In genomic region chr9:27134410-27134809, GRCm38 (mm10) we compare ENCODE assay signal across 10 mouse cellular contexts. TPM values are rescaled to one million over a fixed set of nuclear protein-coding genes. Genes with fewer than 3 reads are reported as not detected.
A peak's percentile ranks its signal among the peaks of the same experiment; 100 is the strongest.
DNase-seq lines count a peak whose midpoint lies in the region; ATAC-seq lines count a peak whose summit lies in the region.
"Had no signal": no experiment of that assay in that cellular context is flagged by ENCODE, and none has a peak within 500 bp of the region (broad histone marks: within the 10 kb centered on the region; RNA-seq: fewer than 3 reads in every experiment).

No protein-coding gene starts in this region.

- ATAC-seq in midbrain, embryonic 12.5 days (ENCODE audit: low FRiP score, low read depth): peak; percentile 19; the same call in 1 of the 2 replicates
- no peak for ATAC-seq in midbrain, embryonic 15.5 days (replicated peaks)
- ATAC-seq in megakaryocyte progenitor cell, adult 5-6 weeks (replicated peaks; ENCODE audit: poor library complexity): peak; percentile 66

- no peak overlapping the region for H3K4me3 ChIP-seq in midbrain, embryonic 12.5 days
- H3K4me3 ChIP-seq in midbrain, embryonic 15.5 days: no peak overlapping the region
- H3K4me3 ChIP-seq: heart, embryonic 13.5 days had no signal

- H3K4me1 ChIP-seq in midbrain, embryonic 12.5 days: peaks cover 6% of the 10 kb centered on the region; the same call in 1 of the 2 replicates
- no peaks in the 10 kb centered on the region for H3K4me1 ChIP-seq in midbrain, embryonic 15.5 days

- H3K27ac ChIP-seq in midbrain, embryonic 12.5 days (replicated peaks): no peak overlapping the region
- H3K27ac ChIP-seq in midbrain, embryonic 15.5 days: no peak overlapping the region
- H3K27ac ChIP-seq: heart, embryonic 13.5 days; macrophage had no signal

- 83% methylated on average over 1 of the region's 1 CpGs for WGBS in midbrain, embryonic 12.5 days
- 80% methylated on average over 1 of the region's 1 CpGs for WGBS in midbrain, embryonic 15.5 days

- H3K4me2 ChIP-seq in midbrain, embryonic 12.5 days (replicated peaks): no peak overlapping the region
- no peak overlapping the region for H3K4me2 ChIP-seq in midbrain, embryonic 15.5 days
- H3K4me2 ChIP-seq: heart, embryonic 13.5 days had no signal

- no peak overlapping the region for H3K9ac ChIP-seq in midbrain, embryonic 12.5 days (replicated peaks)
- no peak overlapping the region for H3K9ac ChIP-seq in midbrain, embryonic 15.5 days
- H3K9ac ChIP-seq: heart, embryonic 13.5 days had no signal

- peak; percentile 22 for DNase-seq in gastrocnemius, adult 18-20 months (ENCODE audit: low spot score)
- no peak for DNase-seq in gastrocnemius, adult 8-10 months (ENCODE audit: low spot score in 2 of 2)
- DNase-seq in adrenal gland, postnatal 14 days: peak; percentile 51
- DNase-seq in heart, postnatal 36 days: peak; percentile 39 to 54
- DNase-seq in thymus, postnatal 0 days (ENCODE audit: low spot score): no peak

- intact Hi-C loops in heart, postnatal 36 days (cut with DNase I): loop anchor here (2.0 kb wide), 2 partner anchors 26 to 42 kb away; no protein-coding TSS in a partner anchor

- H3K27me3 ChIP-seq in midbrain, embryonic 12.5 days: no peaks in the 10 kb centered on the region
- no peaks in the 10 kb centered on the region for H3K27me3 ChIP-seq in midbrain, embryonic 15.5 days (replicated peaks)
- H3K27me3 ChIP-seq: heart, embryonic 13.5 days had no signal

- H3K36me3 ChIP-seq in midbrain, embryonic 12.5 days: 0 out of 2 replicates have a peak, but pooled peaks cover 2% of the 10 kb centered on the region
- no peaks in the 10 kb centered on the region for H3K36me3 ChIP-seq in midbrain, embryonic 15.5 days (replicated peaks)
- H3K36me3 ChIP-seq: heart, embryonic 13.5 days had no signal

- no peaks in the 10 kb centered on the region for H3K9me3 ChIP-seq in midbrain, embryonic 12.5 days
- no peaks in the 10 kb centered on the region for H3K9me3 ChIP-seq in midbrain, embryonic 15.5 days
- H3K9me3 ChIP-seq: heart, embryonic 13.5 days had no signal

RNA-seq across cellular contexts. Expression of gene Jam3, which starts 20.8 kb away (rescaled TPM):
- 1 to 10 TPM; 5.0 to 9.2 TPM for total RNA-seq in gastrocnemius, adult 18-20 months (2021)
- total RNA-seq in gastrocnemius, adult 8-10 months (2022): 1 to 10 TPM; 4.6 to 7.1 (median 5.2) TPM
- 137 and 144 TPM in 2 replicates for polyA plus RNA-seq in midbrain, embryonic 12.5 days (2016; fragmentation: Nextera tagmentation; extraction: Ambion mirVana)
- polyA plus RNA-seq in midbrain, embryonic 15.5 days (2015; fragmentation: Nextera tagmentation; extraction: Ambion mirVana): 52.2 and 53.5 TPM in 2 replicates
- total RNA-seq in adrenal gland, postnatal 14 days (2021): 30.9 and 38.4 TPM in 2 replicates
- total RNA-seq in heart, postnatal 36 days (2021): 10 to 100 TPM; 14.3 to 18.3 TPM
- 0.10 TPM in 1 of 2 replicates, not detected in the other for total RNA-seq in megakaryocyte progenitor cell, adult 5-6 weeks (2015)
- 0.27 TPM in 1 of 2 replicates, not detected in the other for total RNA-seq in megakaryocyte progenitor cell, adult 5-6 weeks (2017)
- 3.4 and 4.5 TPM in 2 replicates for polyA plus RNA-seq in thymus, postnatal 0 days (2015; fragmentation: Nextera tagmentation; extraction: Ambion mirVana)
- polyA plus RNA-seq: macrophage had no signal

Comparison
In these comparisons a context has a peak if more than half of its experiments do, and no peak if none do; other contexts are left out.
1. DNase-seq: peak in gastrocnemius, adult 18-20 months (single experiment), adrenal gland, postnatal 14 days (single experiment) and heart, postnatal 36 days (2 of 2); none in gastrocnemius, adult 8-10 months (0 of 2) and thymus, postnatal 0 days (single experiment).
2. RNA of gene Jam3, which starts 20.8 kb away (total RNA-seq): 30.9 to 38.4 TPM in adrenal gland, postnatal 14 days, 14.3 to 18.3 TPM in heart, postnatal 36 days, 5.0 to 9.2 TPM in gastrocnemius, adult 18-20 months and 4.6 to 7.1 TPM in gastrocnemius, adult 8-10 months; 0.10 to 0.27 TPM in megakaryocyte progenitor cell, adult 5-6 weeks; every median in the first group is over 4 times any median in the second.